Mouse (Mus musculus): ENCODE results near the gene Krt32.

Gene Krt32

DNA sequence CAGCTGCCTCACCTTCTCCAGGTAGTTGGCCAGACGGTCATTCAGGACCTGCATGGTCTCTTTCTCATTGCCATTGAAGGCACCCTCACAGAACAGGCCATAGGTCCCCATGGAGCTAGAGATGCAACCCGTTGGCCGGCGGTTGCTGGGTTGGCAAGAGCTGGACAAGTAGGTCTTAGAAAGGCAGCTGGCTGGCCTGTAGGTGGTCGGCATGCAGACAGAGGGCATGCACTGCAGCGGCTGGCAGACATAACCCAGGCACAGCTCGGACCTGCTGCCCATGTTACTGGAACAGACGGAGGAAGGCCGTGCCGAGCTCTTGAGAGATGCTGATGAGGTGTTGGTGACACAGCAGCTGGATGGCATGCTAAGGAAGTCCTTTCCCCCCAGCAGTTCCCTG lies at the start of gene Krt32:
Gene Krt32 (minus strand): TSS at position 366 of the 400 bp plus-strand sequence.
- no peak for DNase-seq

DNA sequence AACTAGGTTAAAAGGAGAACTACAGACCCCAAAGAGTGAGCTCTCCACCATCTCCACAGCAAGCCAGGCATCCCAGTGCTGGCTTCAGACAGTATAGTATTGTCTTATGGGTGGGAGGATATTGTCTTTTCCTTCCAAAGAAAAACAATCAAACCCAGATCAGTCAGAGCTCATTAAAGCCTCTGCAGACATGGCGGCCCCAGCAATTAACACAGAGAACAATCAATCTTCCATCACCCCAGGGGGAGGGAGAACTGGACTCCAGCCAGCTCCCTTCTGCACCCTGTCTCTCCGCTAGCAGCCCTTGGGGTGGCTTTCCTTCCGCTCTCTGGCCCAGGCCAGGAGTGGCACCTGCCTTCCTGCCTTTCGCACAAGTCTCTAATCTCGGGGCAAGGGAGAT lies 49.7 kb upstream of the Krt32 start:
- no peak for DNase-seq

DNA sequence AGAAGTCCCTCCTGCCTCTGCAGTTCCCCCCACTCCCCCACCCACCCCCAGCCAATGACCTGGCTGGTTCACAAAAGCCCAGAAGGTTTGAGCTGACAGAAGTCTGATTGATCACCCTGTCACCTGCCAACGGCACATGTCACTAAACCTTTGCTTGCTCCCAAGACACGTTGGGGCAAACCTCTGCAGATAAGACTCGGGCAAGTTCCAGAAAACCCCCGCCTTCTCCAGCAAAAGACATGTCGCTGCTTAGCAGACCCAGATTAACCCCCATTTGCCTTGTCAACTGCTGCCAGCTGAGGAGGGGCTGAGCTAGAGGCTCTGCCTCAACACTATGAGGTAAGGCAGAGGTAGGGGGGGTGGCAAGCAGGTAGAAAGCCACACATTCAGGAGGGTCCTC lies 48.5 kb upstream of the Krt32 start:
- DNase-seq: no peak

DNA sequence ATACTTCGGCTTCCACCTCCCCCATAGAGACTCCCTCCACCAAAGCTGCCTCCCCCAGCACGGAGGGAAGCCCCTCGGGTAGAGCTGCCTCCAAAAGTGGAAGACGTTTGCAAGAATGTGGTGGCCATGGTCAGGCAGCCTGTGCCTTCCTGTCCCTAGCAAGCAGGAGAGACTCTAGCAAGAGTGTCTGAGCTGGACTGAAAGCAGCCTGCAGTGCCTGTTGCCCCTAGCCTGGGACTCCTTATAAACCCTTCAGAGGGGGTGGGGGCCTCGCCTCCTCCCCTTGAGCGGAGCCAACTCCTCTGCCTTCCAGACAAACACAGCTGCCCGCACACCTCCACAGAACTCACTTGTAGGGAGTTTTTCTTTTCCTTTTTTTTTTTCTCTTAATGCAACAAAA lies 47.7 kb upstream of the Krt32 start, which contains the start of gene Krt15:
Gene Krt15 (minus strand): TSS at position 198 of the 400 bp plus-strand sequence.
- DNase-seq: no peak

DNA sequence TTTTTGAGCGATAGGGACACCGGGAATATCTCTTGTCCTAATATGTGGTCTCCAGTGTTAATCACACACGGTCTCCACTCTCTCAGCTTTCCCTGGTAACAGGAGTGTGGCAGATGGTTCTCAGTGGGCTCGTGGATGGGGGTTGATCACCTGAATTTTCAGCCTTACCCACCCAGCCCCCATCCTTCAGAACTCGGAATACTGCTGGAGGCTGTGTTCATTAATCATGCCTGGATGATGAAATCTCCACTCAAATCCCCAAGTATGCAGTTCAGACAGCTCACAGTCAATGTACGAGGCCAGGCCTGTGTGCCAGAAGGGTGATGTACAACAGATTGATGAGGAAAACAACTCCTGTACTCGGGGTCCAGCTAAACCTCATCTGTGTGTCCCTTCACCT lies 36.9 kb upstream of the Krt32 start:
- DNase-seq: no peak

DNA sequence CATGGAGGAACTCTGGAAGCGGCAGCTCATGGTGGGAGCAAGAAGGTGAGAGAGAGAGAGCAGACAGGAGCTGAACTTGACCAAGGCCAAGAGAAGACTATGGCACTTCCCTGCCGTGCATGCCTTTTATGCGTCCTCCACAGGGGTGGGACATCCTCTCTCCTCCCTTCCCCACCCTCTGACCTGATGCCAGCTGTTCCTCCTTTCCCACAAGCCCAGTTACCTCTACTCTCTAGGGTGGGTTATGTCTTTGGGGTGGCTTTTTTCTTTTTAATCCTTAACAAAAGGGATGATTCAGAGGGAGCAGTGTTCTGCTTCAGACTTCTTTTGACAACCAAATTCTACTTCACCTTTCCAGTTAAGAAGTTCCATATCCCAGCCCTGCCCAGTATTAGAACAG lies 33.4 kb upstream of the Krt32 start, which contains the start of gene Krt13:
Gene Krt13 (minus strand): TSS at position 101 of the 400 bp plus-strand sequence.
- DNase-seq: no peak

DNA sequence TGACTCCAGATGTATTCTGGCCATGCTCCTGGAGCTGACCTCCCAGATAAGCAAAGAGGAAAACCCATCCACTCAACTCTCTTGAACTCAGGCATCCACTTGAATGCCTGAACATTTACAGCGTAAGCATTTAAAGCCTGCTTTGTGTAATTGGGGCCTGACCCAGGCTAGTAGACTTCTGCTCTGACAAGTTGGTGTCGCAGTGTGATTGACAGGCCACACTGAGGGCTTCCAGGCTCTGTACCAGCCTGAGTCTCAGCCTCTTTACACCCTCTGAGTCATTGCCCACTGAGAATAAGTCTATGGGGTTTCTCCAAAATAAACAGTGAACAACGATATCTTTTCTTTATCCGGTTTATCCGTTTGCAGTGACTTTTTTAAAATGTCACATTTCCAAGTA lies 32.3 kb upstream of the Krt32 start:
- no peak for DNase-seq

DNA sequence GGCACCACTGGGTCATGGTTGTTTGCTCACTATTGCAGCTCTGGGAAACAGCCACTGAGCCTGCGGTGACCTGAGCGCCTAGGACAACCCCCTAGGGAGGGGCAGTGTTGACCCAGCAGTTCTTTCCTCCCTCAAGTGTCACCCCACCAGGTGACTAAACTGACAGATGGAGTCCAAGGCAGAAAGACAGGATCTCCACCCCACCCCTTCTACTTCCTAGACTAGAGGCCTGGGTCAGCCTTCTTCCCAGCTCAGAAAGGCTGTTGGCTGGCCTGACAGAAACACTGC lies 25.7 kb upstream of the Krt32 start:
- DNase-seq: no peak

DNA sequence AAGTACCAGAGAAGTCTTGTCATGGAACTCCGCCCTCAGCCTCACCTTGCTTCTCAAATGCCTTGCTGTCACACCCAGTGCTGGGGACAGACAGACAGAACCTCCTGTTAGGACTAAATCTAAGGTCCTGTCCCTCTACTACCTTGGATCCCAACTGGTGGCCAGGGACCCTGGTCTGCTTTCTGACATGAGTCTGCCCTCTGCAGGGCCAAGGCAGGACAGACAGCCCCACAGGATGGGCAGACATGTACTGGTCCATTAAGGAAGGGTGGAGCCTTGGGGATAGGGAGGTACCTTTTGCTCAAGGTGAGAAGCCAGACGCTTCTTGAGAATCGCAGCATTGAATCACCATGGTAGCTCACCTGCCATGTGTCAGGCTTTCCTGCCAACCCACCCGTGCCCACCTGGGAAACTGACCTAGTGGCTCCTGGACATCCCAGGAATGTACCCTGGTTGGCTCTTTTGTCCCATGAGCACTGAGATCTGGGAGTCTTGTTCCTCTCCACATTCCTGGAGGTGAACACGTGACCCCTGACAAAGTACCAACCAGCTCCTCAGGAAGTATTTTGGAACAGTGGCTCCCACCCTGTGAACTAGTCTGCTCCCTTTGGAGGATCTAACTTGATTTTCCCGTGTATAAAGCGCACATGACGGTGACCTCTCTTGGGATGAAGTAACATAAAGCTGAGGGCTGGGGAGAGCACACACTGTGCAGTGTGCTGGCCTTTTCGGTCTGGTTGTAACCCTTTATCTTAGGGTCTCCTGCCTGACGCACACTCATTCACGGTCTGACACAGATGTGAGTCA lies 25.1 kb upstream of the Krt32 start:
- no peak for DNase-seq

DNA sequence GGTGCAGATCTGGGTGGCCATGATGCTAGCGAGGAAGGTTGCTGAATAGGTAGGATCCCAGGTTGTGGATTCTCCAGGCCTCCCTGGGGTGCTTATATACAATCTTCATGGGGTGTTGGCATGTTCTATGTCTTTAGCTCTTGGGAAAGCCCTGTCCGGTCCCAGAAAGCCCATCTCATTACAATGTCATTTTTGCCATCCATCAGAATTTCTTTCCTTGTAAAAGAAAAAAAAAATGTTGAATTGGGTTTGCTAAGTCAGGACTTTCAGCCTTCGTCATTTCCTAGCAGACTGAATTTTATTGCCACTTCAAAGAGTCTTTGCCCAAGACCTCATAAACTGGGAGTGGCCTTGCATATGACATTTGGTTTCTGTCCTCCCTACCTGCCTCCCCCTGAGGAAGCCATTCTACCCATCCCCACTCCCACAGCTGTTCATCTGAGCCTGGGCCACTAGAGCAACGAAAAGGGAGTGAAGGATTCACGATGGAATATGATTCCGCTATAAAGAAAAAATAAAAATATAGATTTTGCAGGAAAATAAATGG lies 17.6 kb upstream of the Krt32 start, which contains the start of gene Krt36:
Gene Krt36 (minus strand): TSS at position 51 of the 547 bp plus-strand sequence.
- no peak for DNase-seq

DNA sequence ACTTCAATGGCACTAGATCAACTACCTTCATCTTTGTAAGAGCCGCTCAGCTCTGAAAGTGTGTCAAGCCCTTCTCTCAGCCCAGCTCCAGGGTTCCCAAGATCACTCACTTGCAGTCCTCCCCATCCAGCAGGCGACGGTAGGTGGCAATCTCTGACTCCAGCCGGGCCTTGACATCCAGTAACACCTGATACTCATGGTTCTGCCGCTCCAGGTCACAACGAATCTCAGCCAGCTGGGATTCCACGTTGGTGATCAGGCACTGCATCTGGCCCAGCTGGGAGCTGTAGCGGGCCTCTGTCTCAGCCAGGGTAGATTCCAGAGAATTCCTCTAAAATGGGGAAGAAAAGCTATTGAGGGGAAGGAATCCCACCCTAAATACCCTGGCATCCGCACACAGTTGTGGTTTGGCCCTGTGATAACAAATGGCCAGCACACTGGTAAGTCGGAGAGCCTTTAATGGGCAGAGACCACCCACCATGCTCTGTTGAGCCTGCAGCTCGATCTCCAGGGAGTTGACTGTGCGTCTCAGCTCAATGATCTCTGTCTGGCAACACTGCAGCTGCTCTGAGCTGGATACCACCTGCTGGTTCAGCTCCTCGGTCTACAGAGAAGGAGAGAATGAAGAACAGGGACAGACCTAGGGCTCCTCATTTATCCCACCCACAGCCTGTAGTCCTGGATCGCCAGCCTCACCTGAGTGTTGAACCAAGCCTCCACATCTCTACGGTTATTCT lies 14.8 kb upstream of the Krt32 start:
- no peak for DNase-seq

DNA sequence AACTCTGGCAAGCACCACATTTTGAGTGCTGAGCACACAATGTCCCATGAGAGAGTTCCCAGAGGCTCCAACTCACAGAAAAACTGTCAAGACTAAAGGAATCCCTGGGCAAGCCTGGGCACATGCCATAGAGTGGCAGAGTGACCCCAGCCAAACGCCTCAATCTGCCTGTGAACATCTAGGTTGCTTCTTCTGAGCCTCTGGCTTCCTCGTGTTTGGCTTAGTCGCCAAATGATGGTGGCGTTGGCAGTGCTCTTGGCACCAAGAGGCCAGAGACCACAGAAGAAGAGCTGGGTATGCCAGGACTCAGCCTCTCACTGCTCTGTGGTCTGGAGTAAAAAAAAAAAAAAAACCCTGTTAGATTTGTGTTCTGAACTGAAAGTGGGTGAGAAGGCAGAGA lies 12.4 kb upstream of the Krt32 start:
- no peak for DNase-seq

DNA sequence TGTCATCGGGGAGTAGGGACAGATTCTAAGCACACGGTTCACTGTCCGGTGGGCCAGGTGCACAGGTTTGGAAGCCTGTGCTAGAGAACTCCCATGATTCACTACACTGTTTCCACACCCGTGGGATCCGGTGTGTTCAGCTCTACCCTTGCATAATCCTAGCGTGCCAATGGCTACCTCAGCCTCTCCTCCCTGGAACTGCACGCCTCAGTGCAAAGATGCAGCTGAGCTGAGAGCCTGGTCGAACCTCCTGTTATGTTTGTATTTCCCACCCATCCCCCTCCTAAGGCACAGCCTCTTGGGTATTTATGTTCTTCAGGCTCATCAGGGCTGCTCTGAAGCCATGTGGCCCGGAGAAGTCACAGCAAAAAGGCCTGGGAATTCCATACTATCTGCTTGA lies 9.8 kb upstream of the Krt32 start:
- DNase-seq: no peak

DNA sequence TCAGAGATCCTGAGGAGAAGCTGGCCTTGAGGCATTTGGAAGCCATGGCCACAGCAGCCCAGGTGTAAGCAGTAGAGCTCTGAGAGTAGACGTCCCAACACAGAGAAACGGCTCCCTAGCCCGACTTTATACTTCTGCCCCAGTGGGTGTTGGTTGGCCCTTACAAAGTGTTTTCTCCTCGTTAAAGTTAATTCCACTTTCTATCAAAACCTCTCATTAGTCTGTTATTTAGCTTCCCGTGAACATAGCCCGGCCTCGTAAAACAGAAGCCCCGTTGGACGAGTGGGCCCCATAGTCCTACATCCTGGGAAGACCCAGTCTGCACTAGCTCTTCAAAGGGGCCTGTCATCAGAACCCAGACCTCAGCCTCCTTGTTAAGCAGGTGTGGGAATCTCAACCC lies 8.1 kb upstream of the Krt32 start, which contains the start of gene Krt35:
Gene Krt35 (minus strand): TSS at position 101 of the 400 bp plus-strand sequence.
- no peak for DNase-seq

DNA sequence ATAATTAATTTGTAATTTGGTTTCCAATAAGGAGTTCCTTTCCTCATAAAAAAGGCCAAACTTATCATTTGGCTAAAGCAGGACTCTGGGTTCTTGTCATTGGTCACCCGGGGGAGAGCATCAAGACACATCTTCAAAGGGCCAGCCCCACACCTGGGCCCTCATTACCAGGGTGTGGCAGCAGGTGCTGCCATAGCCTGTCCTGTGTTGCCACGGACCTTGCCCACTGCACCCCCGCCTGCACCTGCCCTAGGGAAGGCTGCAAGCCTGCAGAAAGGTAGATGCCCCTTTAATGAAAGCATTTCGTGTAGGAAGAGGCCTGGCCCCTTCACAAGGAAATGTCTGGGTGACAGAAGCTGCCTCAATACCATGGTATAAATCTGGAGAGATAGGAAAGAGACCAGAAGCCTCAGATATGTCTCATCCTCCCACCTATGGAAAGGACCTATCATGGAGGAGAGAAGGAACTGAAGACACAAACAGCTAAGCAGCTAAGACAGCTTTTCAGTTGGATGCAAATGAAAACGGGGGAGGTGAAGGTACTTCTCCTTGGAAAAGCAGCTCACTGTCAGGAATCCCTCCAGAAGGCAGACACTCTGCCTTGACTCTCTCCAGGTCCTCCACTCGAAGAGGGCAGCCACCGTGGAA lies 476 bp upstream of the Krt32 start:
- no peak for DNase-seq

DNA sequence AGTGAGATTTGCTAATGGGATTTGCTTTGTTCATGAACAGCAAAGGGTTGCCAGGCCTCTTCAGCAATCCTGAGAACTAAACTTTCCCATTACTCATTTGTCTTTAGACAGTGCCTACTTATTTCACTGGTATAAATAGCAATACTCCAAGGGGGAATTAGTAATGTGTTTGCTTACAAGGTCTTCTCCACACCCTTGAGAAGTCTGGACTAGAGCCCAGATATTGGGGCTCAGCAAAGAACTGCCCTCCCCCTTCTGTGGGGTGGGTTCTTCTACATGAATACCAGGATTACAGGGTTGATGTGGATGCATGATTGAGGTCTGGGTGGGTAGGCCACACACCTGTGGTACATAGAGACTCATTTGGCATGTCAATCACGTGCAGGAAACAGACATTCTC lies 14.2 kb downstream of the Krt32 start:
- DNase-seq: no peak

DNA sequence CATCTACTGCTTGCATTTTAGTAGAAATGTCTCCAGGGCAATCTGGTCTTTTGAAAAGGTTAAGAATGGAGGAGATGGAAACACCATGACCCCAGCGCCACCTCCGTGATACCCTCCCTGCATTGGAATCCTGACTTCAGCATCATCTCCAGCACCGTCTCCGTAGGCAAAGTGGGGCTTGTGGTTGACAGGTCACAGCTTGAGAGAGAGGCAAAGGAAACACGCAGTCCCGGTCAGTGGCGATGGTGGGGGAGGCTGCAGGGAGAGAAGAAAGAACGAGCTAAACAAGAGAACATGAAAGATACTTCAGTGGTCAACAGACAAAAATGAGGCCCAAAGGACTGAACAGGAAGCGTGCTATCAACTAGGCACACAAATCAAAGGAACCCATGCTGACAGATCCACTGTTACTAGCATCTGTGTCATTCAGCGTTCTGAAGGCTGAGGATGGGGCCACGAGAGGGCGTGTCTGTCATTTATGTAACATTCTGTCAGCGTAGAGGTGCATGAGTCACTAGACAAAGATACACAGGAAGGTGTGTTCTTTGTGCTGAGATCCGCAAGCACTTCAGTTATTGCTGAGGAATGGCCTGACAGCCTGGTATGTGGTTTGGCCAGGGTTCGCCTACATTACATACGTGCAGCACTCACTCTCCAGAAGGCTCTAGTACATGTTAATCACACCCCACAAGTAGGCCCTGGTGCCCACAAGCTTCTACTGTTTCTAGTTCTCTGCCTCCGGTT lies 20.6 kb downstream of the Krt32 start:
- DNase-seq: no peak

DNA sequence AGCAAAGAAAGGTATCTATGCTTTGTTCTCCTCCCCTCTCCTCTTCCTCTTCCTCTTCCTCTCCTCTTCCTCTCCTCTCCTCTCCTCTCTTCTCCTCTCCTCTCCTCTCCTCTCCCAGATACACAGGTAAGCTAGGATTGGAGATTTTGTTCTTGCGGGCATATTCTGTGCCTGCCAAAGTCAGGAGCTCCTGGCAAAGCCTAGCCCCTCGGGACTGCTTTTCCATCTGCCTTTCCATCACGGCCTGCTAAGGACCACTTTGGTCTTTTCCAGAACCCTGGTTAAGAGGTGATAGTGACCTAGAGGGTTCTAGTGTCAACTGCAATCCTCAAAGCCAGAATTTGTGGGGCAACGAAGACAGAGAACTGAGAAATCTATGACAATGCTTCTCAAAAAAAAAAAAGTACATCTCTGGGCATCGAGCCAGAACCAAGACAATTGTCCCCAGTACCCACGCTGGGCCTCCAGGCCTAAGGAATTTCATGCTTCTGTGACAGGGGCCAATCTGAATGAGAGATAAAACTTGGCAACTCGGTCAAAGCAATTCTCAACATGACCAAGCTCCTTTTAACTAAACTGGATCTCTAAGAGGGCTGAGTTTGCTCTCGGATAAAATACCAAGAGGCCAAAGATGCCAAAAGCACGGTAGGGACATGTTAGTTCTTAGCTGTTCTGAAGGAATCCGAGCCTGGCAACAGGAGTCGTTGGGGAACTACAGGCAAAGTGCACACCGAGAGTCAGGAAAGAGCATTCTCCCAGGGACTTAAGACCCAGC lies 21.6 kb downstream of the Krt32 start:
- no peak for DNase-seq

DNA sequence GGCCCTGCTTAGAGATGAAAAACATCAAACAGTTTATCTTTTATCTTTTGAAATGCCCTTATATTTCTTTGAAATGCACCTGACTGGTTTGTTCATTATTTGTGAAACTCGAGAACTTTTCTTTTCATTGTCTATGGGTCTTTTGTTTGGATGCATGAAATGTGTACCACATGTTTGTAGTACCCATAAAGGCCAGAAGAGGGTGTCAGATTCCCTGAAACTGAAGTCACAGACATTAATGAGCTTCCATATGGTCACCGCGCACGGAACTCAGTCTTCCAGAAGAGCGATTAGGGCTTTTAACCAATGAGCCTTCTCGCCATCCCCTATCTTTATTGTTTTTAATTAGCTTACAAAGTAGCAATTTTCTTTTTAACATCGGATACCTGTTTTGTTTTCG lies 29.2 kb downstream of the Krt32 start:
- no peak for DNase-seq

DNA sequence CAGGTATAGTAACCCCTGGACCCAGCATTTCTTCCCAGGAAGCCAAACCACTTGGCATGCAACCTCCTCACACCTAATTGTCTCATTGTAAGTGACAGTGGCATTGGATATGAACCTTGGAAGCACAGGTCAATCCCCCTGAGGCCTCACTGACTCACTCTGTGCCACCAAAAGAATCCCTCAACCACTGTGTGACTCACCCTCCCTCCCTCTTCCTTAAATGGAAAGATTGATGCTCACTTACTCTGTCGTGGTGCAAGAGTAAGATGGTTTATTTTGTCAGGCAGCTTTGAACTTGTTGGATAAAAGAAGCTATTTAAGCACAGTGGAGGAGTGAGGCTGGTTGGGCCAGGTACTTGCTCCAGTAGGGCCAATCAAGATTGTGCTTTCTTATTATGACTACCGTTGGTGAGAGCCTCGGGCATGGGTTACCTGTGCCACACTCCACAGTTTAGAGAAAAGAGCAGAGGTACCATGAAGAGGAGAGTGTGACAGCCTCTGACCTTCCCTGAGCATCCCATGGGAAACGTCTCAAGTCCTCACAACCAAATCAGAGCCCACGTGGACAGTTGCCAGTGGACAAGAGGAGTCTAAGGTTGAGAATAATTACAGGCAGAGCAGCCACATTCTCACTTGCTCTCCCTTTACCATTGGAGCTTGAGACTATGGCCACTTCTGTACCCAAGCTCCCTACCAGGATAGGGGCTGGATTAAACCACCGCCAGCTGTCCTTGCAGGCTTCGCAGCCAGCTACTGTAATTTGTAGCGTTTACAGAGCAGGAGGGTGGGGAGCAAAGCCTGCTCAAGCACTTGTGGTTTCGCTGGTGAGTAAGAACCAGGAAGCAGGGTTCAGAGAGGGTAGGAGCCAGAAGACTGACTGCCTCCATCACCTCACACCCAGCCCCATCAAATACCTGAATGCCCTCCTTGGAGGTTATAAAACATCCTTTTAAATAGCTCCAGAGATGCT lies 32.1 kb downstream of the Krt32 start:
- no peak for DNase-seq

DNA sequence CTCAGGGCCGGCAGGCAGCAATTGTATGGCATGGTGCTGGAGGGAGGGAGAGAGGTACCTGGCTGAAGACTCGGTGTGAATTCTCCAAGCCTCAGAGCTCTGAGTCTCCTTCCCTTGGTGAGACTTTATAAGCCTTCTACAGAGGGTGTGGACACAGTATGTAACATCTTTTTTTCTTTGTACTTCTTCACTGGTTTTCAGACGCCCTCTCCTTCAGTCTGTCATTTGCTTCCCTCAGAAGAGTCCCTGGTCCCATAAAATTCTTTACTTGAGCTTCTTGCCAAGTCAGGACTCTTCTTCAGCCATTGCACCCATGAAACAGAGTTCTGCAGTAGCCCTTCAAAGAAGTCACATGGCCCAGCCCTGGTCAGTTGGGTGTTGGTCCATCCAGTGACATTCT lies 37.6 kb downstream of the Krt32 start, which contains the start of gene Krt31:
Gene Krt31 (minus strand): TSS at position 101 of the 400 bp plus-strand sequence.
- no peak for DNase-seq

All from kidney, postnatal 36 days (tissue).